Mouse (Mus musculus) retina, embryonic 14.5 days (tissue): Measurements from ENCODE around the gene Fam205a2.
"Not testable (repeated sequence)": the region's sequence is repeated elsewhere in the genome, so short reads cannot be mapped to it uniquely, and the experiment has no call there.

ENCODE experiments used
- DNase-seq: peaks from one replicate; pipeline ENCODE4 v3.0.0-alpha.2; 2015; ENCODE audit warnings: low spot score

The Fam205a2 gene

DNA sequence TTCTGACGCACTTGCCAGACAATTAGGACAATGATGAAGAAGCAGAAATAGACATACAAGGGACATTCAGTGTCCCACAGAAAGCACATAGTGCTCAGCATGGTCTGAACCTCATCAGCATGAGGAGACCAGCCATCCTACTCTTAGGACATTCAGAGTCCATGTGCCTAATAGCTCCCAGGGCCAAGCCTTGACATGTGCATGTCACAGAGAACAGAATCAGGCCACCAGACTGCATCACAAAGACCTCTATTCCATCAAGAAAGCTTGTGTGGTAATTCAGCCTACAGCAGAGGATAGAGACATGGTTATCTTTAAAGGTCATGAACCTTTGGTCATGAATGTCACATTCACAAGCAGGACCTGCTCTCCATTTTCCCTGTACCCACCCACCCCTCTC lies at the start of gene Fam205a2:
Fam205a2 (minus strand) TSS at position 101 of the 400 bp plus-strand sequence.
- not testable (repeated sequence) for DNase-seq
